Mouse (Mus musculus) spleen, adult 2 months (tissue): ENCODE measurements around the gene Fzd9. TPM values are rescaled to one million over a fixed set of nuclear protein-coding genes. Genes with fewer than 3 reads are reported as not detected.

ENCODE experiments used
- DNase-seq, 2 experiments: peaks; one replicate each; pipeline versions ENCODE4 v3.0.0 to v3.0.0-alpha.2; 2012 to 2021; ENCODE audit warnings: low spot score in 2 of 2, low read depth in 1 of 2
- H3K27ac ChIP-seq: fragments of 200-500 bp; 2 replicates; pipeline ENCODE4 v1.5.1; 2012; ENCODE audit warnings: low read length, inconsistent platforms; ENCODE audit not compliant: insufficient read depth
- H3K27me3 ChIP-seq: fragments of 200-500 bp; 2 replicates; pipeline ENCODE4 v1.6.1; 2012; ENCODE audit warnings: mild to moderate bottlenecking, moderate library complexity, low read length, inconsistent platforms; ENCODE audit not compliant: control insufficient read depth, insufficient read depth
- H3K36me3 ChIP-seq: fragments of 200-500 bp; 2 replicates; pipeline ENCODE4 v1.6.1; 2012; ENCODE audit warnings: mild to moderate bottlenecking, low read length, inconsistent platforms; ENCODE audit not compliant: control insufficient read depth, insufficient read depth
- H3K4me1 ChIP-seq: fragments of 200-500 bp; 2 replicates; pipeline ENCODE4 v1.6.1; 2011; ENCODE audit warnings: inconsistent platforms; ENCODE audit not compliant: control insufficient read depth, insufficient read depth, insufficient read length
- H3K4me3 ChIP-seq: fragments of 200-500 bp; 2 replicates; pipeline ENCODE4 v1.5.1; 2011; ENCODE audit warnings: mild to moderate bottlenecking, inconsistent platforms; ENCODE audit not compliant: insufficient read depth, insufficient read length; ENCODE audit errors: extremely low read depth
- CTCF ChIP-seq: fragments of 200-500 bp; IDR thresholded peaks from 2 replicates; pipeline ENCODE4 v1.5.1; 2011; ENCODE audit warnings: mild to moderate bottlenecking, inconsistent platforms; ENCODE audit not compliant: insufficient read depth, insufficient read length, insufficient replicate concordance; ENCODE audit errors: extremely low read depth
- POLR2A ChIP-seq: fragments of 200-500 bp; IDR thresholded peaks from 2 replicates; pipeline ENCODE4 v1.6.1; 2011; ENCODE audit warnings: low read depth, low read length, inconsistent platforms
- WGBS: fragments of 180-500 bp; shearing (Covaris S2); methylation state at CpG from one replicate; pipeline ENCODE4 v1.1.7; 2018; 5-methylcytosine and 5-hydroxymethylcytosine counted together
- polyA plus RNA-seq: library from polyadenylated mRNA; depleted of rRNA; stranded (reverse); fragments of >200 nt; gene quantifications from 2 replicates; pipeline ENCODE4 v1.2.3, GENCODE M21; 2012

Fzd9 gene
- polyA plus RNA-seq, 1 experiment: 0.55 TPM

GRCm38 (mm10) chr5:135247337-135247736, 3.7 kb downstream of the Fzd9 start:
- Histone ChIP-seq H3K27me3 (peaks cover 6% of the 10 kb centered on the region), H3K27ac (no peak overlapping the region), H3K4me1 (peaks cover 11% of the 10 kb centered on the region), H3K4me3 (no peak overlapping the region), H3K36me3 (peaks cover 26% of the 10 kb centered on the region)
- TF ChIP-seq POLR2A: no peak
- no peak for TF ChIP-seq CTCF
- 82% methylated on average over 9 of the region's 9 CpGs for WGBS
- DNase-seq: no peak

DNA sequence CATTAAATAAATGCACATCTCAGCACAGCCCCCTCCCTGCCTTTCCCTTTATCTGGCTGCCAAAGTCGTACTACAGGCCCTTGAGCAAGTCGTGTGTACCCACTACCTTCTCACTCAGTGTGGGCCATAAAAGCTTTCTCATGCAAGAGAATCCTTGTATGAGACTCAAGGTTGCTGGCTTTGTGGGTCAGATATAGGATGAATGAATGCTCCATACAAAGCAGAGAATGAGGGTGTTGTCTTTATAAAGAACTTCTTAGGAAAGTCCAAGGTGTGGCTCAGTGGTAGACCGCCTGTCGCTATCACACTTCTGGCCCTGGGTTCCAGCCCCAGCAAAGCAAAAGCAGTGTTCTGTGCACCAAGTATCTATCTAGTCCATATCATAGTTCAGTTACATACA, 4.5 kb downstream of the Fzd9 start:
- TF ChIP-seq POLR2A (no peak), CTCF (no peak)
- no peak for DNase-seq
- peaks cover 6% of the 10 kb centered on the region for H3K27me3 ChIP-seq
- H3K36me3 ChIP-seq: peaks cover 28% of the 10 kb centered on the region
- H3K4me1 ChIP-seq: peaks cover 11% of the 10 kb centered on the region
- WGBS: 77% methylated on average over 4 of the region's 4 CpGs
- H3K4me3 ChIP-seq: no peak overlapping the region
- no peak overlapping the region for H3K27ac ChIP-seq

DNA sequence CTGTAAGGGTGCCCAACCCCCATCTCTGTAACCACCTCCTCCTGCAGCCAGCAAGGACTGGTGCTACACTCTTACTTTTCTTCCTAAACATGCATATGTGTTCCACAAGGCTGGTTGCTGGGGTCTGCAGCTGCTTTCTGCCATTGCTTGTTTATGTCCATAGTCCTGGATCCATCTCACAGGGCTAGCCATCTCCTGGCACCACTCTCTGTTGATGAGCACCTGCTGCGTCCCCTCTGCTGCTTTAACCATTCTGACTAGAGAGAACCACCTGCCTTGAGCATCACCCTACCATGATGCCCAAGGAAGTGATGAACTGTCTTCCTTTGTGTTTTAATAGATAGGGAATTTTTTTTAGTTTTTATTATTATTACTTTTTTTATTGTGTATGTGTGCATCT, 7.9 kb downstream of the Fzd9 start:
- 100% methylated on average over 1 of the region's 1 CpGs for WGBS
- no peaks in the 10 kb centered on the region for H3K4me1 ChIP-seq
- H3K27ac ChIP-seq: no peak overlapping the region
- no peaks in the 10 kb centered on the region for H3K27me3 ChIP-seq
- H3K36me3 ChIP-seq: peaks cover 49% of the 10 kb centered on the region
- TF ChIP-seq CTCF (no peak), POLR2A (no peak)
- DNase-seq: no peak
- H3K4me3 ChIP-seq: no peak overlapping the region

GRCm38 (mm10) chr5:135242608-135243007, 8.4 kb downstream of the Fzd9 start:
- Histone ChIP-seq H3K27ac (no peak overlapping the region), H3K4me1 (no peaks in the 10 kb centered on the region), H3K36me3 (peaks cover 52% of the 10 kb centered on the region), H3K4me3 (no peak overlapping the region), H3K27me3 (no peaks in the 10 kb centered on the region)
- no peak for DNase-seq
- WGBS: 97% methylated on average over 3 of the region's 3 CpGs
- TF ChIP-seq POLR2A: no peak
- TF ChIP-seq CTCF: no peak

DNA sequence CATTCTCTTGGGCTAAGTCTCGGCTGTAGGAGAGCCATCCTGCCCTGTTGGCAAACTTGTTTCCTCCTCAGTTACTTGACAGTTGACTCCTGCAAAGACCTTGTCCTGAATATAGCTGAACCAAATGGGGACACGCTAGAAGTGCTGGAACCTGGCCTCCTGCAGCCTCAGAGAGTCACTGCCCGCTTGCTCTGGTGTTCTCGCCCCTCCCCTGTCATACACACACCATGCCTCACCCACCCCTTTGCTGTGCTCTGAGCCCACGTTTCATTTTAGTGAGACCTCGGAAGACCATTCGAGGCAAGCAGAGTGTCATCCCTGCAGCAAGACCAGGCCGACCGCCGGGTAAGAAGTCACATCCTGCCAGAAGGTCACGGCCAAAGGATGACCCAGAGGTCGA, 8.9 kb downstream of the Fzd9 start:
- H3K4me1 ChIP-seq: no peaks in the 10 kb centered on the region
- no peaks in the 10 kb centered on the region for H3K27me3 ChIP-seq
- H3K27ac ChIP-seq: no peak overlapping the region
- 91% methylated on average over 12 of the region's 12 CpGs for WGBS
- DNase-seq: no peak
- H3K36me3 ChIP-seq: peaks cover 57% of the 10 kb centered on the region
- TF ChIP-seq POLR2A (no peak), CTCF (no peak)
- no peak overlapping the region for H3K4me3 ChIP-seq

DNA sequence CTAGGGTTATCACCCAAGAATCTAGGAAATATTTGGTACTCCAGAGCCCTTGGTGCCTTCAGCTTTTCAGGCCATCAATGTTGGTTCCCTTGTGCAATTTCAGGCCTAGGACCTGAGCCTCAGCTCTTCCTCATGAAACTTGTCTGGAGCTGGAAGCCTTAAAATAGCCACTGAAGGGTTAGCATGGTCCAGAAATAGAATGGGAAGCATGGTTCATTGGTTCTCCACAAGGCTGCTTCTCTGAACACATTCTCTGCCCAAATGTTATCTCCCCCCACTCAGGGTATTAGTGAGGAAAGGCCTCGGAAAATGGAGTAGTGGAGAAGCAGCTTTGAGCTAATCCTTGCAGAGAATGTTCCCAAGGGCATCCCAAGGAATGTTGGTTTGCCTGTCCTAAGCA, 9.6 kb downstream of the Fzd9 start:
- H3K36me3 ChIP-seq: peaks cover 61% of the 10 kb centered on the region
- TF ChIP-seq POLR2A (no peak), CTCF (no peak)
- H3K4me3 ChIP-seq: no peak overlapping the region
- H3K27me3 ChIP-seq: no peaks in the 10 kb centered on the region
- DNase-seq: no peak
- WGBS: 48% methylated on average over 1 of the region's 1 CpGs
- H3K4me1 ChIP-seq: no peaks in the 10 kb centered on the region
- no peak overlapping the region for H3K27ac ChIP-seq

DNA sequence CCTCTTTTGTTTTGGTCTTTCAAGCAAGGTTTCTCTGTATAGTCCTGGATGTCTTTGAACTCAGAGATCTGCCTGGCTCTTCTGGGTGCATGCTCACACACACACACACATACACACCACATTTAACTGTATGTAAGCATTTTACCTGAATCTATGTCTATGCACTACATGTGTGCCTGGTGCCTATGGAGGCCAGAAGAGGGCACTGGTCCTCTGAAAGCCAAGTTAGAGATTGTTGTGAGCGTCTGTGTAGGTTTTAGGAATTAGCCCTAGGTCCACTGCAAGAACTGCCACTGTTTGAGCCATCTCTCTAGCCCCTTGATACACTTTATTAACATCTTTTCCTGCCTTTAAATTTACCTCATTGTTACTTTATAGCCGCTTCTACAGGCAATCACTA, 12.2 kb downstream of the Fzd9 start:
- no peak overlapping the region for H3K27ac ChIP-seq
- DNase-seq: no peak
- H3K4me3 ChIP-seq: no peak overlapping the region
- 95% methylated on average over 2 of the region's 2 CpGs for WGBS
- H3K27me3 ChIP-seq: no peaks in the 10 kb centered on the region
- no peak for TF ChIP-seq CTCF
- no peak for TF ChIP-seq POLR2A
- peaks cover 56% of the 10 kb centered on the region for H3K36me3 ChIP-seq
- H3K4me1 ChIP-seq: no peaks in the 10 kb centered on the region
